Mouse (Mus musculus) limb, embryonic 14.5 days (tissue): ENCODE measurements around the gene Gm14692. TPM values are rescaled to one million over a fixed set of nuclear protein-coding genes. Genes with fewer than 3 reads are reported as not detected.
"Not testable (repeated sequence)": the region's sequence is repeated elsewhere in the genome, so short reads cannot be mapped to it uniquely, and the experiment has no call there.

Experiments used
- ATAC-seq: fragments of 200-750 bp; cut with Nextera tagmentation; 2 replicates; pipeline ENCODE4 v1.8.0; 2017; ENCODE audit warnings: low read depth, moderate number of reproducible peaks, moderate TSS enrichment; ENCODE audit not compliant: low FRiP score
- DNase-seq: peaks from one replicate; pipeline ENCODE4 v3.0.0-alpha.2; 2015; ENCODE audit warnings: low spot score
- H3K27ac ChIP-seq: fragments of 300-500 bp; sonication (generic); replicated peaks from 2 replicates; pipeline ENCODE4 v1.5.1; 2014; ENCODE audit warnings: low read depth, mild to moderate bottlenecking, low read length, moderate library complexity, mixed read lengths
- H3K27me3 ChIP-seq: fragments of 300-500 bp; sonication (generic); 2 replicates; pipeline ENCODE4 v1.6.1; 2014; ENCODE audit warnings: low read length, mixed read lengths; ENCODE audit not compliant: control insufficient read depth, insufficient read depth
- H3K36me3 ChIP-seq: fragments of 300-500 bp; sonication (generic); 2 replicates; pipeline ENCODE4 v1.6.1; 2014; ENCODE audit warnings: mild to moderate bottlenecking, low read length, moderate library complexity, mixed read lengths; ENCODE audit not compliant: control insufficient read depth, insufficient read depth
- H3K4me1 ChIP-seq: fragments of 300-500 bp; sonication (generic); 2 replicates; pipeline ENCODE4 v1.6.1; 2014; ENCODE audit warnings: antibody characterized with exemption, low read length, mixed read lengths; ENCODE audit not compliant: control insufficient read depth, insufficient read depth
- H3K4me2 ChIP-seq: fragments of 300-500 bp; sonication (generic); replicated peaks from 2 replicates; pipeline ENCODE4 v1.6.1; 2014; ENCODE audit warnings: low read depth, mild to moderate bottlenecking, low read length, moderate library complexity; ENCODE audit not compliant: severe bottlenecking
- H3K4me3 ChIP-seq: fragments of 300-500 bp; sonication (generic); replicated peaks from 2 replicates; pipeline ENCODE4 v1.5.1; 2014; ENCODE audit warnings: low read length
- H3K9ac ChIP-seq: fragments of 300-500 bp; sonication (generic); 2 replicates; pipeline ENCODE4 v1.6.1; 2014; ENCODE audit warnings: mild to moderate bottlenecking, low read depth, low read length, moderate library complexity; ENCODE audit not compliant: severe bottlenecking
- H3K9me3 ChIP-seq: fragments of 300-500 bp; sonication (generic); 2 replicates; pipeline ENCODE4 v1.6.1; 2016; ENCODE audit warnings: low read length; ENCODE audit not compliant: control insufficient read depth
- WGBS: fragments of 180-500 bp; shearing (Covaris S2); extraction: QIAGEN DNeasy Blood & Tissue Kit; methylation state at CpG from one replicate; pipeline ENCODE4 v1.1.7; 2014; 5-methylcytosine and 5-hydroxymethylcytosine counted together
- polyA plus RNA-seq, 2 experiments: library from polyadenylated mRNA; depleted of rRNA in 1 of 2; stranded (reverse) in 1 of 2; unstranded in 1 of 2; fragments of >200 nt; fragmentation: Nextera tagmentation in 1 of 2; extraction: Ambion mirVana in 1 of 2; gene quantifications; 2 replicates each; pipeline versions ENCODE4 v1.2.1 to v1.2.3; 2012 to 2014

Gm14692 gene
- polyA plus RNA-seq (2012; rRNA removed) (not detected in 2 replicates), polyA plus RNA-seq (2014; fragmentation: Nextera tagmentation; extraction: Ambion mirVana) (not detected in 2 replicates)

DNA sequence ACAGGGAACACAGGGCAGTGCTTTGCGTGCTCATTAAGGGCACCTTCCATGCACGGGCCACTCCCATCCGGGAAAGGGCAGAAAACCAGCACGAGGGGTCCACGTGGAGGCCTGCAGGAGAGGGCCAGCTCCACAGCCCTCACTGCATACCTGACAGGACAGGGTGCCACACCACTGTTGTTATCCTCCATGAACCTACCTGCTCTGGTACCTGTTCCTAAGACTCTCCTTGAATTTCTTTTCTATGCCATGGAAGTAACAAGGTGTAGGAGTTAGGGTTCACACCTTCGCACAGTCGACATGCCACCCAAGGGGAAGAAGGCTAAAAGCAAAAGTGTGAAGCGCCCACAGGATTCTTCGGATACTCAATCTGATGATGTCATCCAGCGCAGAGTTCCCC, at the start of gene Gm14692:
Gene Gm14692 (plus strand): TSS at position 301 of the 400 bp plus-strand sequence.
- H3K27me3 ChIP-seq, H3K9me3 ChIP-seq, H3K9ac ChIP-seq, H3K4me3 ChIP-seq, DNase-seq, H3K36me3 ChIP-seq, H3K4me1 ChIP-seq, H3K27ac ChIP-seq, ATAC-seq, H3K4me2 ChIP-seq: not testable (repeated sequence)
- 74% methylated on average over 2 of the region's 10 CpGs for WGBS

DNA sequence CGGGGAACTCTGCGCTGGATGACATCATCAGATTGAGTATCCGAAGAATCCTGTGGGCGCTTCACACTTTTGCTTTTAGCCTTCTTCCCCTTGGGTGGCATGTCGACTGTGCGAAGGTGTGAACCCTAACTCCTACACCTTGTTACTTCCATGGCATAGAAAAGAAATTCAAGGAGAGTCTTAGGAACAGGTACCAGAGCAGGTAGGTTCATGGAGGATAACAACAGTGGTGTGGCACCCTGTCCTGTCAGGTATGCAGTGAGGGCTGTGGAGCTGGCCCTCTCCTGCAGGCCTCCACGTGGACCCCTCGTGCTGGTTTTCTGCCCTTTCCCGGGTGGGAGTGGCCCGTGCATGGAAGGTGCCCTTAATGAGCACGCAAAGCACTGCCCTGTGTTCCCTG, 2.0 kb upstream of the Gm14692 start, which contains the start of gene Gm1140:
Gene Gm1140 (minus strand): TSS at position 101 of the 400 bp plus-strand sequence.
- not testable (repeated sequence) for H3K4me1 ChIP-seq, H3K4me2 ChIP-seq, H3K36me3 ChIP-seq, ATAC-seq, H3K27ac ChIP-seq, H3K27me3 ChIP-seq, DNase-seq, H3K4me3 ChIP-seq, H3K9me3 ChIP-seq, H3K9ac ChIP-seq
- 70% methylated on average over 4 of the region's 11 CpGs for WGBS

Other genes starting within 250 kb of the Gm14692 start
- gene Gm1140, start 2.1 kb upstream of the Gm14692 start, polyA plus RNA-seq (2012; rRNA removed), result not detected in 2 replicates
- gene Gm1140, start 2.1 kb upstream of the Gm14692 start, polyA plus RNA-seq (2014; fragmentation: Nextera tagmentation; extraction: Ambion mirVana), result not detected in 2 replicates
- gene 4933436I01Rik, start 225.8 kb downstream of the Gm14692 start, polyA plus RNA-seq (2012; rRNA removed), result not detected in 2 replicates
- gene 4933436I01Rik, start 225.8 kb downstream of the Gm14692 start, polyA plus RNA-seq (2014; fragmentation: Nextera tagmentation; extraction: Ambion mirVana), result not detected in 2 replicates